Mouse (Mus musculus) intestine, embryonic 14.5 days (tissue): Measurements from ENCODE around the gene Dda1. TPM values are rescaled to one million over a fixed set of nuclear protein-coding genes. Genes with fewer than 3 reads are reported as not detected.
A peak's percentile ranks its signal among the peaks of the same experiment; 100 is the strongest.

Experiments
- ATAC-seq: fragments of 200-750 bp; cut with Nextera tagmentation; replicated peaks from 2 replicates; pipeline ENCODE4 v1.8.0; 2017; ENCODE audit warnings: low read depth, moderate number of reproducible peaks, moderate TSS enrichment, moderate library complexity; ENCODE audit not compliant: low FRiP score, low TSS enrichment
- DNase-seq: peaks from one replicate; pipeline ENCODE4 v3.0.0-alpha.2; 2018; ENCODE audit warnings: low spot score
- H3K27ac ChIP-seq: fragments of 300-500 bp; sonication (generic); 2 replicates; pipeline ENCODE4 v1.5.1; 2014; ENCODE audit warnings: low read depth, mild to moderate bottlenecking, control low read depth
- H3K27me3 ChIP-seq: fragments of 300-500 bp; sonication (generic); replicated peaks from 2 replicates; pipeline ENCODE4 v1.6.1; 2014; ENCODE audit warnings: low read length, control low read depth; ENCODE audit not compliant: control insufficient read depth, insufficient read depth
- H3K36me3 ChIP-seq: fragments of 300-500 bp; sonication (generic); 2 replicates; pipeline ENCODE4 v1.6.1; 2014; ENCODE audit warnings: low read length, control low read depth; ENCODE audit not compliant: control insufficient read depth, insufficient read depth
- H3K4me1 ChIP-seq: fragments of 300-500 bp; sonication (generic); replicated peaks from 2 replicates; pipeline ENCODE4 v1.6.1; 2014; ENCODE audit warnings: low read length, control low read depth, mixed read lengths; ENCODE audit not compliant: control insufficient read depth, insufficient read depth
- H3K4me2 ChIP-seq: fragments of 300-500 bp; sonication (generic); 2 replicates; pipeline ENCODE4 v1.6.1; 2014; ENCODE audit warnings: low read length
- H3K4me3 ChIP-seq: fragments of 300-500 bp; sonication (generic); 2 replicates; pipeline ENCODE4 v1.5.1; 2014; ENCODE audit warnings: low read depth, low read length, control low read depth, mixed read lengths
- H3K9ac ChIP-seq: fragments of 300-500 bp; sonication (generic); 2 replicates; pipeline ENCODE4 v1.6.1; 2014; ENCODE audit warnings: mild to moderate bottlenecking, low read length
- H3K9me3 ChIP-seq: fragments of 300-500 bp; sonication (generic); 2 replicates; pipeline ENCODE4 v1.6.1; 2016; ENCODE audit warnings: low read length, control low read depth; ENCODE audit not compliant: control insufficient read depth
- WGBS: fragments of 180-500 bp; shearing (Covaris S2); extraction: QIAGEN DNeasy Blood & Tissue Kit; methylation state at CpG from one replicate; pipeline ENCODE4 v1.1.7; 2014; 5-methylcytosine and 5-hydroxymethylcytosine counted together
- polyA plus RNA-seq: library from polyadenylated mRNA; unstranded; fragments of >200 nt; fragmentation: Nextera tagmentation; extraction: Ambion mirVana; gene quantifications from 2 replicates; pipeline ENCODE4 v1.2.1, GENCODE M21; 2014

Dda1 gene
- polyA plus RNA-seq, 1 experiment from 2014 or later = 102 TPM

- peaks cover 26% of the 10 kb centered on the region for H3K4me1 ChIP-seq
- ATAC-seq (no peak), DNase-seq (no peak)
- 88% methylated on average over 5 of the region's 5 CpGs for WGBS
- H3K4me3 ChIP-seq = no peak overlapping the region
- H3K9me3 ChIP-seq = no peaks in the 10 kb centered on the region
- H3K4me2 ChIP-seq = no peak overlapping the region
- no peaks in the 10 kb centered on the region for H3K27me3 ChIP-seq
- peaks cover 31% of the 10 kb centered on the region for H3K36me3 ChIP-seq
- no peak overlapping the region for H3K9ac ChIP-seq
- peak overlapping the region; percentile 57; the same call in 1 of the 2 replicates for H3K27ac ChIP-seq
Observed at GRCm38 (mm10) chr8:71495811-71496210, 26.8 kb downstream of the Dda1 start.

GRCm38 (mm10) chr8:71496481-71496880, 27.5 kb downstream of the Dda1 start:
- Histone ChIP-seq H3K4me3 (no peak overlapping the region), H3K27me3 (no peaks in the 10 kb centered on the region), H3K9me3 (no peaks in the 10 kb centered on the region), H3K4me2 (no peak overlapping the region), H3K27ac (peak overlapping the region; percentile 57), H3K4me1 (peaks cover 26% of the 10 kb centered on the region), H3K36me3 (peaks cover 26% of the 10 kb centered on the region), H3K9ac (no peak overlapping the region)
- 42% methylated on average over 11 of the region's 11 CpGs for WGBS
- DNase-seq (no peak), ATAC-seq (no peak)

GRCm38 (mm10) chr8:71497077-71497645, 28.2 kb downstream of the Dda1 start:
- peak overlapping the region; percentile 57; the same call in 1 of the 2 replicates for H3K27ac ChIP-seq
- H3K27me3 ChIP-seq = no peaks in the 10 kb centered on the region
- WGBS = 88% methylated on average over 1 of the region's 1 CpGs
- ATAC-seq (no peak), DNase-seq (no peak)
- no peak overlapping the region for H3K4me3 ChIP-seq
- H3K9ac ChIP-seq = no peak overlapping the region
- no peak overlapping the region for H3K4me2 ChIP-seq
- H3K4me1 ChIP-seq = peaks cover 26% of the 10 kb centered on the region
- peaks cover 20% of the 10 kb centered on the region for H3K36me3 ChIP-seq
- H3K9me3 ChIP-seq = no peaks in the 10 kb centered on the region

- WGBS = 16% methylated on average over 15 of the region's 15 CpGs
- DNase-seq (no peak), ATAC-seq (no peak)
- Histone ChIP-seq H3K4me1 (peaks cover 26% of the 10 kb centered on the region), H3K27me3 (no peaks in the 10 kb centered on the region), H3K9me3 (no peaks in the 10 kb centered on the region), H3K4me3 (no peak overlapping the region), H3K27ac (peak overlapping the region; percentile 43; the same call in 1 of the 2 replicates), H3K9ac (0 out of 2 replicates have a peak overlapping the region, but pooled peaks have one; percentile 29), H3K36me3 (peaks cover 12% of the 10 kb centered on the region), H3K4me2 (no peak overlapping the region)
Observed at GRCm38 (mm10) chr8:71497881-71498501, 29.0 kb downstream of the Dda1 start.

- H3K36me3 ChIP-seq = peaks cover 5% of the 10 kb centered on the region; the same call in 1 of the 2 replicates
- H3K4me2 ChIP-seq = no peak overlapping the region
- ATAC-seq = no peak
- DNase-seq = no peak
- H3K9me3 ChIP-seq = no peaks in the 10 kb centered on the region
- H3K27ac ChIP-seq = 0 out of 2 replicates have a peak overlapping the region, but pooled peaks have one; percentile 1
- H3K4me1 ChIP-seq = peaks cover 26% of the 10 kb centered on the region
- H3K27me3 ChIP-seq = no peaks in the 10 kb centered on the region
- 23% methylated on average over 16 of the region's 16 CpGs for WGBS
- H3K9ac ChIP-seq = no peak overlapping the region
- no peak overlapping the region for H3K4me3 ChIP-seq
Observed at GRCm38 (mm10) chr8:71498816-71499690, 30.1 kb downstream of the Dda1 start.

- WGBS = 81% methylated on average over 4 of the region's 4 CpGs
Observed at GRCm38 (mm10) chr8:71504349-71504748, 35.4 kb downstream of the Dda1 start.

GRCm38 (mm10) chr8:71505326-71505725, 36.3 kb downstream of the Dda1 start:
- no peak overlapping the region for H3K4me3 ChIP-seq
- H3K4me1 ChIP-seq = no peaks in the 10 kb centered on the region
- no peaks in the 10 kb centered on the region for H3K36me3 ChIP-seq
- no peaks in the 10 kb centered on the region for H3K9me3 ChIP-seq
- H3K9ac ChIP-seq = no peak overlapping the region
- H3K4me2 ChIP-seq = no peak overlapping the region
- H3K27me3 ChIP-seq = peaks cover 34% of the 10 kb centered on the region
- ATAC-seq (no peak), DNase-seq (no peak)
- no peak overlapping the region for H3K27ac ChIP-seq
- WGBS = 90% methylated on average over 4 of the region's 4 CpGs

More at GRCm38 (mm10) chr8:71504349-71504748, 35.4 kb downstream of the Dda1 start:
- Histone ChIP-seq H3K9me3 (no peaks in the 10 kb centered on the region), H3K9ac (no peak overlapping the region), H3K4me3 (no peak overlapping the region), H3K4me2 (no peak overlapping the region), H3K27ac (no peak overlapping the region), H3K27me3 (peaks cover 31% of the 10 kb centered on the region), H3K36me3 (no peaks in the 10 kb centered on the region), H3K4me1 (no peaks in the 10 kb centered on the region)
- no peak for ATAC-seq
- DNase-seq = no peak

- Histone ChIP-seq H3K4me2 (no peak overlapping the region), H3K36me3 (no peaks in the 10 kb centered on the region), H3K9ac (no peak overlapping the region), H3K4me1 (no peaks in the 10 kb centered on the region), H3K4me3 (no peak overlapping the region), H3K27me3 (peaks cover 34% of the 10 kb centered on the region), H3K27ac (no peak overlapping the region), H3K9me3 (no peaks in the 10 kb centered on the region)
- 73% methylated on average over 4 of the region's 4 CpGs for WGBS
- no peak for DNase-seq
- no peak for ATAC-seq
Observed at GRCm38 (mm10) chr8:71505979-71506378, 37.0 kb downstream of the Dda1 start.
